Mouse (Mus musculus) frontal cortex, adult 2 months (tissue): ENCODE measurements around the gene Ddx19b. TPM values are rescaled to one million over a fixed set of nuclear protein-coding genes. Genes with fewer than 3 reads are reported as not detected.
"Not testable (repeated sequence)": the region's sequence is repeated elsewhere in the genome, so short reads cannot be mapped to it uniquely, and the experiment has no call there.

ENCODE experiments used
- DNase-seq, 2 experiments: peaks; one replicate each; pipeline ENCODE4 v3.0.0; 2022; ENCODE audit warnings: low spot score in 1 of 2; ENCODE audit errors: extremely low spot score in 1 of 2
- polyA plus RNA-seq: library from polyadenylated mRNA; depleted of rRNA; stranded (reverse); fragments of >200 nt; gene quantifications from 2 replicates; pipeline ENCODE4 v1.2.3, GENCODE M21; 2012; rRNA removed

Gene Ddx19b
- polyA plus RNA-seq, result 14.2 TPM in 2 replicates

GRCm38 (mm10) chr8:111031572-111031971 is at the start of gene Ddx19b:
Gene Ddx19b (minus strand): TSS chr8:111031751.
- no peak for DNase-seq

GRCm38 (mm10) chr8:111079861-111080271 is 48.3 kb upstream of the Ddx19b start:
- no peak for DNase-seq

GRCm38 (mm10) chr8:111079461-111079860 is 47.9 kb upstream of the Ddx19b start:
- no peak for DNase-seq

GRCm38 (mm10) chr8:111075926-111076325 is 44.4 kb upstream of the Ddx19b start:
- DNase-seq, result peak; percentile 32 to 66

- DNase-seq, result not testable (repeated sequence)
Measured at GRCm38 (mm10) chr8:111068660-111069059, 37.1 kb upstream of the Ddx19b start.

GRCm38 (mm10) chr8:111067439-111067838 is 35.9 kb upstream of the Ddx19b start:
- no peak for DNase-seq

GRCm38 (mm10) chr8:111066308-111066707 is 34.8 kb upstream of the Ddx19b start:
- DNase-seq, result no peak

- no peak for DNase-seq
Measured at GRCm38 (mm10) chr8:111062893-111063292, 31.3 kb upstream of the Ddx19b start.

- DNase-seq, result peak; percentile 87 to 99
Measured at GRCm38 (mm10) chr8:111062072-111062757, 30.7 kb upstream of the Ddx19b start.

GRCm38 (mm10) chr8:111061688-111062071 is 30.1 kb upstream of the Ddx19b start:
- no peak for DNase-seq

- DNase-seq, result no peak
Measured at GRCm38 (mm10) chr8:111058946-111059572, 27.5 kb upstream of the Ddx19b start.

- no peak for DNase-seq
Measured at GRCm38 (mm10) chr8:111056691-111057293, 25.2 kb upstream of the Ddx19b start.

GRCm38 (mm10) chr8:111056158-111056663 is 24.7 kb upstream of the Ddx19b start, which contains the start of gene Exosc6:
Gene Exosc6 (plus strand): TSS chr8:111056339.
- DNase-seq, result peak; percentile 75 to 95

GRCm38 (mm10) chr8:111055661-111056060 is 24.1 kb upstream of the Ddx19b start:
- DNase-seq, result no peak

- no peak for DNase-seq
Measured at GRCm38 (mm10) chr8:111055031-111055634, 23.6 kb upstream of the Ddx19b start.

GRCm38 (mm10) chr8:111053827-111054518 is 22.4 kb upstream of the Ddx19b start:
- DNase-seq, result no peak

- no peak for DNase-seq
Measured at GRCm38 (mm10) chr8:111049106-111049505, 17.6 kb upstream of the Ddx19b start.

- DNase-seq, result no peak
Measured at GRCm38 (mm10) chr8:111048694-111049093, 17.1 kb upstream of the Ddx19b start.

- no peak for DNase-seq
Measured at GRCm38 (mm10) chr8:111044003-111044734, 12.6 kb upstream of the Ddx19b start.

- DNase-seq, result no peak
Measured at GRCm38 (mm10) chr8:111042546-111042945, 11.0 kb upstream of the Ddx19b start.
